Mouse (Mus musculus): Measurements from ENCODE around the gene Chmp1a. TPM values are rescaled to one million over a fixed set of nuclear protein-coding genes. Genes with fewer than 3 reads are reported as not detected.

Gene Chmp1a
- polyA plus RNA-seq, 1 experiment from 2014 or later = 89.2 TPM

GRCm38 (mm10) chr8:123244382-123244781 lies 31.8 kb upstream of the Chmp1a start:
- peaks cover 71% of the 10 kb centered on the region for H3K36me3 ChIP-seq
- no peak overlapping the region for H3K4me3 ChIP-seq
- H3K4me1 ChIP-seq (replicated peaks) = no peaks in the 10 kb centered on the region
- H3K27me3 ChIP-seq = no peaks in the 10 kb centered on the region
- no peaks in the 10 kb centered on the region for H3K9me3 ChIP-seq (replicated peaks)
- no peak overlapping the region for H3K4me2 ChIP-seq
- no peak overlapping the region for H3K27ac ChIP-seq
- H3K9ac ChIP-seq = no peak overlapping the region
- ATAC-seq (replicated peaks; ENCODE audit: insufficient number of reproducible peaks, insufficient read depth, low FRiP score, low read depth) = no peak
- WGBS = 89% methylated on average over 4 of the region's 4 CpGs

GRCm38 (mm10) chr8:123243053-123243452 lies 30.5 kb upstream of the Chmp1a start:
- 68% methylated on average over 11 of the region's 11 CpGs for WGBS
- no peak overlapping the region for H3K4me2 ChIP-seq
- peaks cover 58% of the 10 kb centered on the region for H3K36me3 ChIP-seq
- H3K27ac ChIP-seq = no peak overlapping the region
- H3K4me3 ChIP-seq = no peak overlapping the region
- H3K4me1 ChIP-seq (replicated peaks) = no peaks in the 10 kb centered on the region
- no peaks in the 10 kb centered on the region for H3K27me3 ChIP-seq
- no peak overlapping the region for H3K9ac ChIP-seq
- H3K9me3 ChIP-seq (replicated peaks) = no peaks in the 10 kb centered on the region
- ATAC-seq (replicated peaks; ENCODE audit: insufficient number of reproducible peaks, insufficient read depth, low FRiP score, low read depth) = no peak; the same call in 1 of the 2 replicates

- Histone ChIP-seq H3K9me3 (replicated peaks) (no peaks in the 10 kb centered on the region), H3K4me3 (no peak overlapping the region), H3K27me3 (0 out of 2 replicates have a peak, but pooled peaks cover under 1% of the 10 kb centered on the region), H3K9ac (no peak overlapping the region), H3K4me1 (replicated peaks) (no peaks in the 10 kb centered on the region), H3K27ac (no peak overlapping the region), H3K4me2 (no peak overlapping the region), H3K36me3 (peaks cover 51% of the 10 kb centered on the region)
- ATAC-seq (replicated peaks; ENCODE audit: insufficient number of reproducible peaks, insufficient read depth, low FRiP score, low read depth) = no peak
- 81% methylated on average over 7 of the region's 7 CpGs for WGBS
Observed at GRCm38 (mm10) chr8:123242107-123242923, 29.8 kb upstream of the Chmp1a start.

GRCm38 (mm10) chr8:123239398-123239797 lies 26.8 kb upstream of the Chmp1a start:
- Histone ChIP-seq H3K9me3 (replicated peaks) (no peaks in the 10 kb centered on the region), H3K4me3 (no peak overlapping the region), H3K9ac (no peak overlapping the region), H3K4me1 (replicated peaks) (peaks cover 17% of the 10 kb centered on the region), H3K27ac (no peak overlapping the region), H3K27me3 (peaks cover 26% of the 10 kb centered on the region), H3K36me3 (peaks cover 22% of the 10 kb centered on the region; the same call in 1 of the 2 replicates), H3K4me2 (no peak overlapping the region)
- no peak for ATAC-seq (replicated peaks; ENCODE audit: insufficient number of reproducible peaks, insufficient read depth, low FRiP score, low read depth)
- 85% methylated on average over 10 of the region's 10 CpGs for WGBS

GRCm38 (mm10) chr8:123235520-123236497 lies 23.2 kb upstream of the Chmp1a start, which contains the start of gene Spata2l:
Gene Spata2l, minus strand, starts transcription at chr8:123236233.
- ATAC-seq (replicated peaks; ENCODE audit: insufficient number of reproducible peaks, insufficient read depth, low FRiP score, low read depth) = peak; percentile 87
- WGBS = 2% methylated on average over 57 of the region's 57 CpGs

GRCm38 (mm10) chr8:123234918-123235519 lies 22.5 kb upstream of the Chmp1a start:
- no peak for ATAC-seq (replicated peaks; ENCODE audit: insufficient number of reproducible peaks, insufficient read depth, low FRiP score, low read depth)

More at GRCm38 (mm10) chr8:123235520-123236497, 23.2 kb upstream of the Chmp1a start, which contains the start of gene Spata2l:
- Histone ChIP-seq H3K27me3 (peaks cover 35% of the 10 kb centered on the region), H3K27ac (no peak within 1 kb of the TSS), H3K4me3 (peak within 1 kb of the TSS; percentile 67), H3K4me1 (replicated peaks) (peaks cover 17% of the 10 kb centered on the region), H3K9ac (peak within 1 kb of the TSS; percentile 65), H3K9me3 (replicated peaks) (no peaks in the 10 kb centered on the region), H3K4me2 (peak within 1 kb of the TSS; percentile 97), H3K36me3 (no peaks in the 10 kb centered on the region)

GRCm38 (mm10) chr8:123233760-123234159 lies 21.2 kb upstream of the Chmp1a start:
- Histone ChIP-seq H3K4me1 (replicated peaks) (peaks cover 17% of the 10 kb centered on the region), H3K27ac (no peak overlapping the region), H3K27me3 (peaks cover 35% of the 10 kb centered on the region), H3K4me2 (no peak overlapping the region), H3K9ac (no peak overlapping the region), H3K4me3 (no peak overlapping the region), H3K36me3 (peaks cover 3% of the 10 kb centered on the region; the same call in 1 of the 2 replicates), H3K9me3 (replicated peaks) (no peaks in the 10 kb centered on the region)
- ATAC-seq (replicated peaks; ENCODE audit: insufficient number of reproducible peaks, insufficient read depth, low FRiP score, low read depth) = no peak
- 72% methylated on average over 11 of the region's 11 CpGs for WGBS

More at GRCm38 (mm10) chr8:123234918-123235519, 22.5 kb upstream of the Chmp1a start:
- Histone ChIP-seq H3K4me3 (peak overlapping the region; percentile 67), H3K4me1 (replicated peaks) (peaks cover 17% of the 10 kb centered on the region), H3K4me2 (peak overlapping the region; percentile 97), H3K27me3 (peaks cover 35% of the 10 kb centered on the region), H3K9ac (peak overlapping the region; percentile 65), H3K27ac (no peak overlapping the region), H3K36me3 (no peaks in the 10 kb centered on the region), H3K9me3 (replicated peaks) (no peaks in the 10 kb centered on the region)
- WGBS = 36% methylated on average over 13 of the region's 13 CpGs

GRCm38 (mm10) chr8:123233300-123233699 lies 20.7 kb upstream of the Chmp1a start:
- H3K4me3 ChIP-seq = no peak overlapping the region
- WGBS = 55% methylated on average over 13 of the region's 13 CpGs
- no peak overlapping the region for H3K9ac ChIP-seq
- H3K36me3 ChIP-seq = peaks cover 8% of the 10 kb centered on the region; the same call in 1 of the 2 replicates
- ATAC-seq (replicated peaks; ENCODE audit: insufficient number of reproducible peaks, insufficient read depth, low FRiP score, low read depth) = no peak
- no peak overlapping the region for H3K27ac ChIP-seq
- no peak overlapping the region for H3K4me2 ChIP-seq
- no peaks in the 10 kb centered on the region for H3K9me3 ChIP-seq (replicated peaks)
- H3K4me1 ChIP-seq (replicated peaks) = peaks cover 17% of the 10 kb centered on the region
- peaks cover 35% of the 10 kb centered on the region for H3K27me3 ChIP-seq

- 42% methylated on average over 7 of the region's 7 CpGs for WGBS
- Histone ChIP-seq H3K36me3 (peaks cover 15% of the 10 kb centered on the region), H3K4me3 (no peak overlapping the region), H3K4me1 (replicated peaks) (peaks cover 17% of the 10 kb centered on the region), H3K9ac (no peak overlapping the region), H3K9me3 (replicated peaks) (no peaks in the 10 kb centered on the region), H3K4me2 (no peak overlapping the region), H3K27me3 (peaks cover 35% of the 10 kb centered on the region), H3K27ac (no peak overlapping the region)
- ATAC-seq (replicated peaks; ENCODE audit: insufficient number of reproducible peaks, insufficient read depth, low FRiP score, low read depth) = no peak
Observed at GRCm38 (mm10) chr8:123232553-123232952, 20.0 kb upstream of the Chmp1a start.

GRCm38 (mm10) chr8:123231742-123232141 lies 19.2 kb upstream of the Chmp1a start:
- no peaks in the 10 kb centered on the region for H3K9me3 ChIP-seq (replicated peaks)
- no peak overlapping the region for H3K9ac ChIP-seq
- no peak overlapping the region for H3K4me2 ChIP-seq
- peaks cover 28% of the 10 kb centered on the region for H3K27me3 ChIP-seq
- peaks cover 17% of the 10 kb centered on the region for H3K4me1 ChIP-seq (replicated peaks)
- WGBS = 63% methylated on average over 5 of the region's 5 CpGs
- H3K36me3 ChIP-seq = peaks cover 23% of the 10 kb centered on the region
- no peak overlapping the region for H3K4me3 ChIP-seq
- H3K27ac ChIP-seq = no peak overlapping the region
- no peak for ATAC-seq (replicated peaks; ENCODE audit: insufficient number of reproducible peaks, insufficient read depth, low FRiP score, low read depth)
